Mouse (Mus musculus) cerebellum, adult 2 months (tissue): ENCODE measurements around the gene Grik1.

Experiments used
- CTCF ChIP-seq: fragments of 200-500 bp; IDR thresholded peaks from 2 replicates; pipeline ENCODE4 v1.5.1; 2011; ENCODE audit warnings: low read depth, mild to moderate bottlenecking, control low read depth, low read length, moderate library complexity, borderline replicate concordance; ENCODE audit not compliant: insufficient read depth
- POLR2A ChIP-seq: fragments of 200-500 bp; IDR thresholded peaks from 2 replicates; pipeline ENCODE4 v1.6.1; 2011; ENCODE audit warnings: low read length, control low read depth, borderline replicate concordance; ENCODE audit not compliant: insufficient read depth

GRCm38 (mm10) chr16:87902049-87902448 lies 388.0 kb downstream of the Grik1 start:
- TF ChIP-seq CTCF (no peak), POLR2A (no peak)
